Comparison of ENCODE assay signal across 8 mouse cellular contexts in genomic region chr4:43209081-43209579, GRCm38 (mm10). TPM values are rescaled to one million over a fixed set of nuclear protein-coding genes. Genes with fewer than 3 reads are reported as not detected.
DNase-seq lines count a peak whose midpoint lies in the region; ATAC-seq and TF ChIP-seq lines count a peak whose summit lies in the region.

No protein-coding gene starts in this region.

- no peaks in the 10 kb centered on the region for H3K27me3 ChIP-seq in lung, embryonic 16.5 days (ENCODE audit: control insufficient read depth, insufficient read depth, low read depth, low read length)
- H3K27me3 ChIP-seq in hindbrain, embryonic 12.5 days = no peaks in the 10 kb centered on the region
- H3K27me3 ChIP-seq in limb, embryonic 11.5 days (ENCODE audit: control insufficient read depth, insufficient read depth, low read length) = no peaks in the 10 kb centered on the region
- no peaks in the 10 kb centered on the region for H3K27me3 ChIP-seq in thymus, adult 2 months (ENCODE audit: control insufficient read depth, insufficient read depth, low read length)

- 10% methylated on average over 8 of the region's 8 CpGs for WGBS in lung, embryonic 16.5 days
- WGBS in hindbrain, embryonic 12.5 days = 1% methylated on average over 8 of the region's 8 CpGs
- 9% methylated on average over 8 of the region's 8 CpGs for WGBS in limb, embryonic 11.5 days
- 37% methylated on average over 8 of the region's 8 CpGs for WGBS in thymus, adult 2 months

- 0 out of 2 replicates have a peak overlapping the region, but pooled peaks have one; percentile 10 for H3K4me3 ChIP-seq in lung, embryonic 16.5 days (ENCODE audit: low read length)
- peak overlapping the region; percentile 28 for H3K4me3 ChIP-seq in hindbrain, embryonic 12.5 days
- H3K4me3 ChIP-seq in limb, embryonic 11.5 days (ENCODE audit: low read depth, low read length) = peak overlapping the region; percentile 12; the same call in 1 of the 2 replicates
- H3K4me3 ChIP-seq in thymus, adult 2 months (ENCODE audit: control insufficient read depth, insufficient read depth, low read length) = no peak overlapping the region

- DNase-seq in lung, postnatal 25 days (ENCODE audit: low spot score) = no peak
- peak; percentile 25 for DNase-seq in fibroblast of lung, adult 2 months (ENCODE audit: low read depth)
- DNase-seq in limb, embryonic 11.5 days (ENCODE audit: low spot score) = peak; percentile 36
- peak; percentile 62 for DNase-seq in retina, postnatal 1 day
- DNase-seq in urinary bladder, adult 2 months (ENCODE audit: low spot score) = no peak
- DNase-seq in thymus, adult 2 months = no peak

- H3K27ac ChIP-seq in lung, embryonic 16.5 days (ENCODE audit: low read length) = no peak overlapping the region
- H3K27ac ChIP-seq in hindbrain, embryonic 12.5 days = peak overlapping the region; percentile 60
- H3K27ac ChIP-seq in limb, embryonic 11.5 days (replicated peaks; ENCODE audit: low read depth, low read length) = no peak overlapping the region
- no peak overlapping the region for H3K27ac ChIP-seq in thymus, adult 2 months (ENCODE audit: control insufficient read depth, insufficient read depth, low read length)

- H3K9me3 ChIP-seq in lung, embryonic 16.5 days (ENCODE audit: control insufficient read depth, low read length) = no peaks in the 10 kb centered on the region
- no peaks in the 10 kb centered on the region for H3K9me3 ChIP-seq in hindbrain, embryonic 12.5 days (replicated peaks)
- no peaks in the 10 kb centered on the region for H3K9me3 ChIP-seq in limb, embryonic 11.5 days (ENCODE audit: control insufficient read depth, low read length)

- TF ChIP-seq CTCF in thymus, adult 2 months (IDR thresholded peaks at IDR 0.05; ENCODE audit: borderline replicate concordance, control insufficient read depth, extremely low read depth, insufficient read depth, low read length, poor library complexity) = no peak

- H3K4me1 ChIP-seq in lung, embryonic 16.5 days (replicated peaks; ENCODE audit: control insufficient read depth, insufficient read depth, low read length) = no peaks in the 10 kb centered on the region
- H3K4me1 ChIP-seq in hindbrain, embryonic 12.5 days = peaks cover 12% of the 10 kb centered on the region
- peaks cover 3% of the 10 kb centered on the region; the same call in 1 of the 2 replicates for H3K4me1 ChIP-seq in limb, embryonic 11.5 days (ENCODE audit: control insufficient read depth, insufficient read depth, low read length)
- no peaks in the 10 kb centered on the region for H3K4me1 ChIP-seq in thymus, adult 2 months (replicated peaks; ENCODE audit: control insufficient read depth, insufficient read depth, low read length)

- ATAC-seq in lung, embryonic 16.5 days (ENCODE audit: low read depth) = peak; percentile 81
- ATAC-seq in hindbrain, embryonic 12.5 days (ENCODE audit: low FRiP score) = peak; percentile 87
- ATAC-seq in limb, embryonic 11.5 days (ENCODE audit: insufficient number of reproducible peaks, low FRiP score, low TSS enrichment, low read depth) = no peak

- peak overlapping the region; percentile 41 for H3K4me2 ChIP-seq in lung, embryonic 16.5 days (ENCODE audit: low read depth, low read length)
- H3K4me2 ChIP-seq in hindbrain, embryonic 12.5 days (replicated peaks) = peak overlapping the region; percentile 52
- peak overlapping the region; percentile 52 for H3K4me2 ChIP-seq in limb, embryonic 11.5 days (ENCODE audit: low read depth, severe bottlenecking)

- no peaks in the 10 kb centered on the region for H3K36me3 ChIP-seq in lung, embryonic 16.5 days (ENCODE audit: control insufficient read depth, insufficient read depth, low read length)
- H3K36me3 ChIP-seq in hindbrain, embryonic 12.5 days = no peaks in the 10 kb centered on the region
- H3K36me3 ChIP-seq in limb, embryonic 11.5 days (ENCODE audit: control insufficient read depth, insufficient read depth, low read length) = no peaks in the 10 kb centered on the region
- no peaks in the 10 kb centered on the region for H3K36me3 ChIP-seq in thymus, adult 2 months (ENCODE audit: control insufficient read depth, insufficient read depth, low read length)

- peak overlapping the region; percentile 34; the same call in 1 of the 2 replicates for H3K9ac ChIP-seq in lung, embryonic 16.5 days (ENCODE audit: low read length)
- H3K9ac ChIP-seq in hindbrain, embryonic 12.5 days = peak overlapping the region; percentile 44
- H3K9ac ChIP-seq in limb, embryonic 11.5 days (ENCODE audit: low read length) = peak overlapping the region; percentile 43

- TF ChIP-seq POLR2A in thymus, adult 2 months (IDR thresholded peaks at IDR 0.05; ENCODE audit: control insufficient read depth, extremely low read depth, insufficient read depth, low read length, poor library complexity) = no peak

RNA-seq across cellular contexts. Expression of gene Atp8b5, which starts 57.8 kb away (rescaled TPM):
- 0.21 and 0.39 TPM in 2 replicates for polyA plus RNA-seq in lung, embryonic 16.5 days (2015; fragmentation: Nextera tagmentation; extraction: Ambion mirVana)
- 0.18 and 0.34 TPM in 2 replicates for polyA plus RNA-seq in hindbrain, embryonic 12.5 days (2016; fragmentation: Nextera tagmentation; extraction: Ambion mirVana)
- 0.15 and 0.30 TPM in 2 replicates for polyA plus RNA-seq in limb, embryonic 11.5 days (2014; fragmentation: Nextera tagmentation; extraction: Ambion mirVana)
- polyA plus RNA-seq in urinary bladder, adult 2 months (2012; rRNA removed) = 0.58 and 0.65 TPM in 2 replicates
- 0.10 and 0.36 TPM in 2 replicates for polyA plus RNA-seq in thymus, adult 2 months (2012; rRNA removed)

Comparison
In these comparisons a context has a peak if more than half of its experiments do, and no peak if none do; other contexts are left out.
1. DNase-seq: peak in fibroblast of lung, adult 2 months (single experiment), limb, embryonic 11.5 days (single experiment) and retina, postnatal 1 day (single experiment); none in lung, postnatal 25 days (single experiment), urinary bladder, adult 2 months (single experiment) and thymus, adult 2 months (single experiment).
2. Peak in every context shown above with its lines, with median percentiles within 50 percentile points of each other: H3K4me2 ChIP-seq and H3K9ac ChIP-seq.